Mouse (Mus musculus) stomach, embryonic 16.5 days (tissue): ENCODE results near the gene Psmd12. TPM values are rescaled to one million over a fixed set of nuclear protein-coding genes. Genes with fewer than 3 reads are reported as not detected.

ENCODE experiments used
- ATAC-seq: fragments of 200-750 bp; cut with Nextera tagmentation; 2 replicates; pipeline ENCODE4 v1.8.0; 2017; ENCODE audit warnings: moderate number of reproducible peaks, moderate TSS enrichment; ENCODE audit not compliant: insufficient read depth, low FRiP score
- H3K27ac ChIP-seq: fragments of 300-500 bp; sonication (generic); 2 replicates; pipeline ENCODE4 v1.5.1; 2014; ENCODE audit warnings: low read length
- H3K27me3 ChIP-seq: fragments of 300-500 bp; sonication (generic); 2 replicates; pipeline ENCODE4 v1.6.1; 2014; ENCODE audit warnings: low read length, control low read depth, mixed read lengths; ENCODE audit not compliant: control insufficient read depth, insufficient read depth
- H3K36me3 ChIP-seq: fragments of 300-500 bp; sonication (generic); 2 replicates; pipeline ENCODE4 v1.6.1; 2014; ENCODE audit warnings: low read length; ENCODE audit not compliant: control insufficient read depth, insufficient read depth
- H3K4me1 ChIP-seq: fragments of 300-500 bp; sonication (generic); 2 replicates; pipeline ENCODE4 v1.6.1; 2014; ENCODE audit warnings: low read length, control low read depth, mixed read lengths; ENCODE audit not compliant: control insufficient read depth, insufficient read depth
- H3K4me2 ChIP-seq: fragments of 300-500 bp; sonication (generic); 2 replicates; pipeline ENCODE4 v1.6.1; 2014; ENCODE audit warnings: low read depth, low read length, mixed read lengths
- H3K4me3 ChIP-seq: fragments of 300-500 bp; sonication (generic); replicated peaks from 2 replicates; pipeline ENCODE4 v1.5.1; 2014; ENCODE audit warnings: mild to moderate bottlenecking, low read length
- H3K9ac ChIP-seq: fragments of 300-500 bp; sonication (generic); 2 replicates; pipeline ENCODE4 v1.6.1; 2014; ENCODE audit warnings: low read length
- H3K9me3 ChIP-seq: fragments of 300-500 bp; sonication (generic); replicated peaks from 2 replicates; pipeline ENCODE4 v1.6.1; 2016; ENCODE audit warnings: low read length, control low read depth; ENCODE audit not compliant: control insufficient read depth
- WGBS: fragments of 180-500 bp; shearing (Covaris S2); extraction: QIAGEN DNeasy Blood & Tissue Kit; methylation state at CpG from one replicate; pipeline ENCODE4 v1.1.7; 2014; 5-methylcytosine and 5-hydroxymethylcytosine counted together
- polyA plus RNA-seq: library from polyadenylated mRNA; unstranded; fragments of >200 nt; fragmentation: Nextera tagmentation; extraction: Ambion mirVana; gene quantifications from 2 replicates; pipeline ENCODE4 v1.2.1, GENCODE M21; 2015

The Psmd12 gene
- polyA plus RNA-seq, 1 experiment from 2014 or later, result 175 TPM

- ATAC-seq, result no peak
- H3K4me3 ChIP-seq, result no peak overlapping the region
- WGBS, result 57% methylated on average over 5 of the region's 5 CpGs
- H3K36me3 ChIP-seq, result no peaks in the 10 kb centered on the region
- H3K27me3 ChIP-seq, result no peaks in the 10 kb centered on the region
- no peaks in the 10 kb centered on the region for H3K9me3 ChIP-seq
- H3K4me2 ChIP-seq, result no peak overlapping the region
- H3K4me1 ChIP-seq, result no peaks in the 10 kb centered on the region
- no peak overlapping the region for H3K27ac ChIP-seq
- no peak overlapping the region for H3K9ac ChIP-seq
Observed at GRCm38 (mm10) chr11:107518645-107519429, 39.6 kb downstream of the Psmd12 start.

- H3K27ac ChIP-seq, result no peak overlapping the region
- H3K4me3 ChIP-seq, result no peak overlapping the region
- no peaks in the 10 kb centered on the region for H3K36me3 ChIP-seq
- no peaks in the 10 kb centered on the region for H3K9me3 ChIP-seq
- no peak overlapping the region for H3K9ac ChIP-seq
- H3K4me2 ChIP-seq, result no peak overlapping the region
- no peaks in the 10 kb centered on the region for H3K4me1 ChIP-seq
- ATAC-seq, result no peak
- H3K27me3 ChIP-seq, result no peaks in the 10 kb centered on the region
- WGBS, result 50% methylated on average over 1 of the region's 1 CpGs
Observed at GRCm38 (mm10) chr11:107521153-107521552, 41.9 kb downstream of the Psmd12 start.

- no peak overlapping the region for H3K9ac ChIP-seq
- H3K27me3 ChIP-seq, result no peaks in the 10 kb centered on the region
- 68% methylated on average over 1 of the region's 1 CpGs for WGBS
- no peaks in the 10 kb centered on the region for H3K9me3 ChIP-seq
- no peaks in the 10 kb centered on the region for H3K4me1 ChIP-seq
- no peak for ATAC-seq
- no peaks in the 10 kb centered on the region for H3K36me3 ChIP-seq
- no peak overlapping the region for H3K4me2 ChIP-seq
- H3K4me3 ChIP-seq, result no peak overlapping the region
- no peak overlapping the region for H3K27ac ChIP-seq
Observed at GRCm38 (mm10) chr11:107524966-107525365, 45.7 kb downstream of the Psmd12 start.

- Histone ChIP-seq H3K36me3 (no peaks in the 10 kb centered on the region), H3K4me1 (no peaks in the 10 kb centered on the region), H3K27me3 (no peaks in the 10 kb centered on the region), H3K4me3 (no peak overlapping the region), H3K9me3 (no peaks in the 10 kb centered on the region), H3K9ac (no peak overlapping the region), H3K4me2 (no peak overlapping the region), H3K27ac (no peak overlapping the region)
- no peak for ATAC-seq
- WGBS, result 62% methylated on average over 3 of the region's 3 CpGs
Observed at GRCm38 (mm10) chr11:107527632-107528031, 48.3 kb downstream of the Psmd12 start.

GRCm38 (mm10) chr11:107529320-107529719 is 50.0 kb downstream of the Psmd12 start:
- 37% methylated on average over 8 of the region's 8 CpGs for WGBS
- no peaks in the 10 kb centered on the region for H3K27me3 ChIP-seq
- H3K36me3 ChIP-seq, result no peaks in the 10 kb centered on the region
- H3K4me1 ChIP-seq, result no peaks in the 10 kb centered on the region
- H3K9ac ChIP-seq, result no peak overlapping the region
- H3K4me3 ChIP-seq, result no peak overlapping the region
- ATAC-seq, result peak; percentile 44; the same call in 1 of the 2 replicates
- no peaks in the 10 kb centered on the region for H3K9me3 ChIP-seq
- no peak overlapping the region; the same call in 1 of the 2 replicates for H3K4me2 ChIP-seq
- no peak overlapping the region for H3K27ac ChIP-seq

GRCm38 (mm10) chr11:107531445-107531844 is 52.2 kb downstream of the Psmd12 start:
- no peak for ATAC-seq
- Histone ChIP-seq H3K27me3 (no peaks in the 10 kb centered on the region), H3K4me3 (no peak overlapping the region), H3K36me3 (no peaks in the 10 kb centered on the region), H3K9me3 (no peaks in the 10 kb centered on the region), H3K4me1 (no peaks in the 10 kb centered on the region), H3K9ac (no peak overlapping the region), H3K4me2 (no peak overlapping the region), H3K27ac (no peak overlapping the region)
- WGBS, result 66% methylated on average over 4 of the region's 4 CpGs

GRCm38 (mm10) chr11:107532271-107532670 is 53.0 kb downstream of the Psmd12 start:
- WGBS, result 42% methylated on average over 5 of the region's 5 CpGs
- H3K36me3 ChIP-seq, result no peaks in the 10 kb centered on the region
- no peaks in the 10 kb centered on the region for H3K4me1 ChIP-seq
- H3K4me2 ChIP-seq, result no peak overlapping the region
- no peak for ATAC-seq
- no peak overlapping the region for H3K9ac ChIP-seq
- no peak overlapping the region for H3K4me3 ChIP-seq
- no peak overlapping the region for H3K27ac ChIP-seq
- H3K27me3 ChIP-seq, result no peaks in the 10 kb centered on the region
- no peaks in the 10 kb centered on the region for H3K9me3 ChIP-seq

- H3K4me2 ChIP-seq, result no peak overlapping the region
- no peaks in the 10 kb centered on the region for H3K9me3 ChIP-seq
- H3K27me3 ChIP-seq, result no peaks in the 10 kb centered on the region
- no peaks in the 10 kb centered on the region for H3K4me1 ChIP-seq
- H3K4me3 ChIP-seq, result no peak overlapping the region
- H3K9ac ChIP-seq, result no peak overlapping the region
- H3K27ac ChIP-seq, result no peak overlapping the region
- H3K36me3 ChIP-seq, result no peaks in the 10 kb centered on the region
- 86% methylated on average over 4 of the region's 4 CpGs for WGBS
- no peak for ATAC-seq
Observed at GRCm38 (mm10) chr11:107538994-107539393, 59.7 kb downstream of the Psmd12 start.

GRCm38 (mm10) chr11:107540339-107540738 is 61.1 kb downstream of the Psmd12 start:
- WGBS, result 52% methylated on average over 1 of the region's 1 CpGs
- no peak overlapping the region for H3K9ac ChIP-seq
- H3K4me3 ChIP-seq, result no peak overlapping the region
- H3K27ac ChIP-seq, result no peak overlapping the region
- no peak overlapping the region for H3K4me2 ChIP-seq
- no peaks in the 10 kb centered on the region for H3K36me3 ChIP-seq
- no peak for ATAC-seq
- H3K9me3 ChIP-seq, result no peaks in the 10 kb centered on the region
- H3K4me1 ChIP-seq, result no peaks in the 10 kb centered on the region
- H3K27me3 ChIP-seq, result no peaks in the 10 kb centered on the region
